Mouse (Mus musculus) lung, adult 2 months (tissue): ENCODE data around the gene Ntn3.

ENCODE experiments used
- CTCF ChIP-seq: fragments of 200-500 bp; IDR thresholded peaks from 2 replicates; pipeline ENCODE4 v1.5.1; 2011; ENCODE audit warnings: mild to moderate bottlenecking, low read length, control low read depth; ENCODE audit not compliant: insufficient read depth
- POLR2A ChIP-seq: fragments of 200-500 bp; IDR thresholded peaks from 2 replicates; pipeline ENCODE4 v1.6.1; 2011; ENCODE audit warnings: low read depth, mild to moderate bottlenecking, control low read depth, low read length, borderline replicate concordance; ENCODE audit errors: extremely low read depth

DNA sequence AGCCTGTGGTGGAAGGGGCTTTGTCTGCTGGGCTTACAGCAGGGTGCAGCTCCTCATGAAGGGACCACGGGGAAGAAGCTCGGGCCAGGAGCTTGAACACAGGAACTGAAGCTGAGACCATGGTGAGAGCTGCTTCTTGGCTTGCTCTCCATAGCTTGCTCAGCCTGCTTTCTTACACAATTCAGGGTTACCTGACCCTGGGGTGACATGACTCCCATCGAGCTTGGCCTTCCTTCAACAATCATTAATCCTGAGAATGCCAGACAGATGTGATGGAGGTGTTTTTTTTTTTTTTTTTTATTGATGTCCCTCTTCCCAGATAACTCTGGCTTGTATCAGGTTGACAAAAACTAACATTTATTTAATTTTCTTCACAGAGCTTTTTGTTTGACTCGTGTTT lies 49.6 kb upstream of the Ntn3 start:
- no peak for TF ChIP-seq CTCF
- no peak for TF ChIP-seq POLR2A
